Mouse (Mus musculus) ovary, postnatal 36 days (tissue): ENCODE data around the gene Pqlc3.

Experiments used
- DNase-seq: peaks from one replicate; pipeline ENCODE4 v3.0.0; 2022; ENCODE audit warnings: low spot score, mixed read lengths

The Pqlc3 gene

DNA sequence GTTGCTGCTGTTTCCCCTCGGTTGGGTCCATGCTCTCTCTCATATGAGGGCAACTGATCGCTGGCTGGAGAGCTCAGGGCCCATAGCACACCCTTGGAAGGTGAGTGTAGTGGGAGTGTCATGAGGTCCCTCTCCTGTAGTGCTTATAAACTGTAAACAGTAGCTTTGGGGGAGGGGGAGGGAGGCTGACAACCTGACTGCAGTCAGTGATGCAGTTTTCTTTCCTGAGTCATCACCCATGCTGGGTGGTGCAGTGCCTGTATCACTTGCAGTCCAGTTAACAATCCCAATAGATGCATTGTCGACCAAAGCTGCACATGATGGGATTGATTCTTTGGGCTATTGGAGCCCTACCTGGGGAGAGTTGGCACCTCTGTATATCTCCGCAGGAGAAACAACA is 1.0 kb upstream of the Pqlc3 start:
- no peak for DNase-seq

DNA sequence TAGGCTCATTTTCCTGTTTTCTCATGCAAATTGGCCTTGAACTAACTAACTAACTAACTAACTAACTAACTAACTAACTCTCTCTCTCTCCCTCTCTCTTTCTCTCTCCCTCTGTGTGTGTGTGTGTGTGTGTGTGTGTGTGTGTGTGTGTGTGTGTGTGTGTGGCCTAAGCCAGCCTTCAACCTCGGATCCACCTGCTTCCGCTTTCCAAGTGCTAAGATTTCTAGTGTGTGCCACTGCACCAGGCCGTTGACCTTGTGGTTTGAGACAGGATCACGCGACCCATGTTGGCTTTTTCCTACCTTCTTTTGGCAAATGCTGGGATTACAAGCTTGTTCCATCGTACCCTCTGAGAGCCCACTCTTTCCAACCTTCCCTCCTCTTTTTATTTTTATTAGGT is 420 bp upstream of the Pqlc3 start:
- no peak for DNase-seq

DNA sequence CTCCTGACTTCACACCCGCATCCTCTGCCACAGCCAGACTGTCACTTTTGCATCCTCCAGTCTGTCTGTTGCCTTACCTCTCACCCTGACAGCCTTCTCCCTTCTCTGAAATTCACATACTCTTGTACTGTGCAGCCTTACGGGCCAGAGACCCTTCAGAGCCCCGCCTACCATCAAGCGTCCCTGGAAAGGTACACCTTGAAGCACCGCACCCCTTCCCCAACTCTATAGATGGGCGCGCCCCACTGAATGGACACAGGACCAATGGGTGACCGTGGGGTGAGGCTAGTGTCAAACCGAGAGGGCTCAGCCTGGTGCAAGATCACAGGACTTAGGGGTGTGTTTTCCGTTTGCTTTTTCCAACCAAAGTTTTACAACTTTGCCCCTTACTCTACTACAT is 1.1 kb downstream of the Pqlc3 start:
- no peak for DNase-seq

- no peak for DNase-seq
These were observed 3.2 kb downstream of the Pqlc3 start for GRCm38 (mm10) chr12:16996886-16997462.

DNA sequence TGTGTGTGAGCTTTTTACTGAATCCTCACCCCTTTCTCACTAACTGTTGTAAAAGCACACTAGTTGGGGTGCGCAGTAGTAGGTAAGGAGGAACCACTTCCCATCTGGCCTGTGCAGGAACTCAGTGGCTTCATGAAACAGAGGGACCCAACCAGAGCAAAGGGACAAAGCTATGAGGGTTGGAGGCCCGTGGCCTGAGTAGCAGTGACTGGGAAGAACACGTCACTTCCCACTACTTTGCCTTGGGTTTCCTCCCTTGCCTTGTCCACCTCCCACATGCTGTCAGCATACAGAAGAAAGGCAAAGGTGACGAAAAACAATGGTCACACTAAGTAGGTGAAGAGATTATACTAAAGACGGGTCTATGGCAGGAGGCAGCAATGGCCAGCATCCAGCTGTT is 3.9 kb downstream of the Pqlc3 start:
- DNase-seq, result no peak

DNA sequence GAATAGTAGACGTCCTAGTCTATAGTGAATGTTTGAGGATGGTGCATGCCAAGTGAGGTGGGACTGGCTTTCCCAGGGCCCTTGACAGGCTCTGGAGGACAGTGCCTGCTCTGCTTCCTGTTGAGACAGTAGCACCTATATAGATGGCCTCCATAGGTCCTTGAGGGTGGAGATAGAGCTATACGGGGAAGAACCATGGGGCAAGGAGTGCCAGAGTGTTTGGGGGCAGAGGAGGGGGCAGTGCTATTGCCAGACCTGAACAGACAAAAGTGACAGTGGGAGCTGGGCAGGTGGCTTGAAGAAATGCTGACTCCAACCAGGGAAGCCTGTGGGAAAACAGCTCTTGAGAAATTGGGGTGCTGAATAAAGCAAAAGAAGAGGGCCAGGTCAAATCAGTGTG is 5.9 kb downstream of the Pqlc3 start:
- DNase-seq, result no peak

- DNase-seq, result no peak
These were observed 7.9 kb downstream of the Pqlc3 start for GRCm38 (mm10) chr12:16992355-16992754.

DNA sequence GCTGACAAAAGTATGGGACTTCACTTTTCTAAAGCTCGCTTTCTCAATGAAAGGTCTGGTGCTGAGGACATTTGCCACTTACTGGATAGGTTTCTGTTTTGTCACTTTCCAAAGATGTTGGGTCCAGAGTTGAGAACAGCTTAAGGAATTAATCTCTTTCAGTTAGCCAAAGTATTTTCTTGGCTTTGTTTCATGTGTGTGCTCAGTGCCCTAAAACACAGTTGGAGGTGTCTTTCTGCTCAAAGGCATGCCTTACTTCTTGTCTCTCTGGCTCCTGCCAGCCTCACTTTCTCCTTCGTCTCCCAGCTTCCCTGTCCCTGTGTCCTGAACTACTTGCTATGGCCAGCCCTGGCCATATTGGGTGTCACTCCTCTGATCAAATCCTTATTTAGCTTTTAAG is 8.8 kb downstream of the Pqlc3 start:
- no peak for DNase-seq

- DNase-seq, result no peak
These were observed 14.4 kb downstream of the Pqlc3 start for GRCm38 (mm10) chr12:16985778-16986177.

DNA sequence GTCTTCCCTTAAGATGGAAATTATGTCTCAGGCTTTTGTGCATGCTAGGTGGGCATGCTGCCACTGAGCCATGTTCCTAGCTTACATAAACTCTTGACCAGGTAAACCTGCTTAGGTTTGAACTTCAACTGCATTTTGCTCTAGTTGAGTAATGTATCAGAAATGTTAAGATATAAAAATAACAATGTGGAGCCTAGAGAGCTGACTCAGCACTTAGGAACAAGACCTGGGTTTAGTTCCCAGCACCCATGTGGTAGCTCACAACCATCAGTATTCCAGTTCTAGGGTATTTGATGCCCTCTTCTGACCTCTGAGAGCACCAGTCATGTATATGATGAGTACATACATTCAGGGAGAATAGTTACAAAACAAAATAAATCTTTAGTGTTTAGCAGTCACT is 23.1 kb downstream of the Pqlc3 start:
- no peak for DNase-seq

DNA sequence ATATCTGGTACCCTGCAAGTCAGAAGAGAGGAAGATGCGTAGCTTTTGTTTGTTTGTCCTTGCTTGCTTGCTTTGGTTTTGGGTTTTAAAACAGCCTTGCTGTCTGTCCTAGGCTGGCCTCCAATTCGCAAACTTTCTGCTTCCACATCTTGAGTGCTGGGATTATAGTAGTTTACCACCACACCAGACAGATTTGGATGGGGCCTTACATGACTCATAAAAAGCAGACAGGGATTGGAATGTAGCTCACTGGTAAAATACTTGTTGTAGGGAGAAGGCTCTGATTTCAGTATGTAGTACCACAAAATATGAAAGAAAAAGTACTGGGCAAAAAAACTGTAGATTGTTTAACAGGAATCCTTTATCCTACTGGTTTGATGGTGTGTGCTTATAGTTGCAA is 33.4 kb downstream of the Pqlc3 start:
- DNase-seq, result no peak

DNA sequence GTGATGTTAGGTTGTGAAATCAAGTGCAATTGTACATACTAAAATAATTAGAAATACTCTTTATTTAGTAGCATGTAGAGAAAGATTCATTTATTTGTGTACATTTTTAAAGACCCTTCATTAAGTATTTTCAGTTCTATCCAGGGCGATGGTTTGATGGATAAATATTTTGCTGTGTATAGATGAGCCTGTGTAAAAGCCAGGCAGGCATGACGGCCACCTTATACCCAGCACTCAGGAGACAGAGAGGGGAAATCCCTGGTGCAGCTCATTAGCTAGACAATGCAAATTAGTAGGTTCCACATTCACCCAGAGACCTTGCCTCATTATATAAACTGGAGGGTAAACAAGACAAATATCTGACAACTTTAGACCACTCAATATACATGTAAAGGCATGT is 36.9 kb downstream of the Pqlc3 start:
- DNase-seq, result no peak

GRCm38 (mm10) chr12:16958851-16959250 is 41.4 kb downstream of the Pqlc3 start:
- DNase-seq, result no peak

DNA sequence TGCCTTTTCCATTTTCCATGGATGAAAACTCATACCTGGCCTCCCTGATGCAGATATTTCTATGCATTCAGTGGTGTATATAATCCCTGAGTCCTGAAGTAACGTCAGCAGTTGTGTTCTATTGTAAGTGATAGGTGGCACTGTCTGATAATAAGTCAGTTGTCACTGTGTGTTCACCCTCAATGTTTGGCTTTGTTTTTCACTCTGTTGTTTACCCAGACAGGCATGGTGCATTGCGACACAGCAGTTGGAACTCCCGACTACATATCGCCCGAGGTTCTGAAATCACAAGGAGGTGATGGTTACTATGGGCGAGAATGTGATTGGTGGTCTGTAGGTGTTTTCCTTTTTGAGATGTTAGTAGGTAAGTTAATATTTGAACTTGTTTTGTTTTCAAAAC is 52.0 kb downstream of the Pqlc3 start:
- no peak for DNase-seq

- DNase-seq, result no peak
These were observed 58.2 kb downstream of the Pqlc3 start for GRCm38 (mm10) chr12:16941976-16942375.
